Mouse (Mus musculus) myocyte (in vitro differentiated cells): ENCODE results near the gene Gm4791. TPM values are rescaled to one million over a fixed set of nuclear protein-coding genes. Genes with fewer than 3 reads are reported as not detected.

ENCODE experiments used
- H3K27me3 ChIP-seq: one replicate; pipeline ENCODE4 v1.6.1; 2011; ENCODE audit not compliant: control insufficient read depth, insufficient read depth, insufficient read length
- H3K36me3 ChIP-seq: one replicate; pipeline ENCODE4 v1.6.1; 2011; ENCODE audit not compliant: control insufficient read depth, insufficient read depth
- H3K4me2 ChIP-seq: one replicate; pipeline ENCODE4 v1.6.1; 2011; ENCODE audit warnings: low read depth, control low read depth
- H3K4me3 ChIP-seq: one replicate; pipeline ENCODE4 v1.5.1; 2011; ENCODE audit warnings: mild to moderate bottlenecking, control low read depth, moderate library complexity
- H3K79me2 ChIP-seq: one replicate; pipeline ENCODE4 v1.6.1; 2011; ENCODE audit not compliant: control insufficient read depth, insufficient read depth
- H3ac ChIP-seq: one replicate; pipeline ENCODE4 v1.6.1; 2011; ENCODE audit not compliant: control insufficient read depth, insufficient read length
- CEBPB ChIP-seq: IDR thresholded peaks from 2 replicates; pipeline ENCODE4 v1.6.1; 2011; ENCODE audit warnings: mild to moderate bottlenecking, moderate library complexity; ENCODE audit not compliant: poor library complexity, insufficient read depth, severe bottlenecking
- E2F4 ChIP-seq: IDR thresholded peaks from one replicate; pipeline ENCODE4 v1.6.1; 2011; ENCODE audit warnings: mild to moderate bottlenecking, control low read depth, moderate library complexity; ENCODE audit not compliant: insufficient read depth
- MAX ChIP-seq: IDR thresholded peaks from one replicate; pipeline ENCODE4 v1.6.1; 2011; ENCODE audit warnings: low read depth, mild to moderate bottlenecking, control low read depth
- MYOD1 ChIP-seq, 3 experiments: IDR thresholded peaks; one replicate each; pipeline ENCODE4 v1.6.1; 2011; ENCODE audit warnings: control low read depth in 2 of 3, low read depth in 2 of 3, mild to moderate bottlenecking in 2 of 3, moderate library complexity in 1 of 3; ENCODE audit not compliant: insufficient read length in 2 of 3, control insufficient read depth in 1 of 3
- MYOG ChIP-seq, 3 experiments: IDR thresholded peaks; one replicate each; pipeline ENCODE4 v1.6.1; 2011; ENCODE audit warnings: control low read depth in 2 of 3, low read depth in 2 of 3, mild to moderate bottlenecking in 2 of 3; ENCODE audit not compliant: insufficient read length in 2 of 3, control insufficient read depth in 1 of 3, insufficient read depth in 1 of 3
- POLR2A ChIP-seq: IDR thresholded peaks from one replicate; pipeline ENCODE4 v1.6.1; 2011; ENCODE audit warnings: low read depth, mild to moderate bottlenecking, control low read depth, moderate library complexity; ENCODE audit not compliant: insufficient read length
- POLR2AphosphoS2 ChIP-seq: IDR thresholded peaks from one replicate; pipeline ENCODE4 v1.6.1; 2011; ENCODE audit warnings: low read depth, control low read depth; ENCODE audit not compliant: insufficient read length
- REST ChIP-seq: IDR thresholded peaks from one replicate; pipeline ENCODE4 v1.6.1; 2011; ENCODE audit warnings: mild to moderate bottlenecking, control low read depth, moderate library complexity; ENCODE audit not compliant: insufficient read depth, insufficient read length
- SRF ChIP-seq: IDR thresholded peaks from one replicate; pipeline ENCODE4 v1.6.1; 2011; ENCODE audit warnings: low read depth; ENCODE audit not compliant: control insufficient read depth, insufficient read length
- TCF12 ChIP-seq: IDR thresholded peaks from one replicate; pipeline ENCODE4 v1.6.1; 2011; ENCODE audit warnings: mild to moderate bottlenecking, control low read depth; ENCODE audit not compliant: poor library complexity, insufficient read depth, severe bottlenecking
- TCF3 ChIP-seq: IDR thresholded peaks from one replicate; pipeline ENCODE4 v1.6.1; 2011; ENCODE audit warnings: low read depth, control low read depth; ENCODE audit not compliant: insufficient read length
- USF1 ChIP-seq: IDR thresholded peaks from one replicate; pipeline ENCODE4 v1.6.1; 2011; ENCODE audit warnings: low read depth, mild to moderate bottlenecking, control low read depth, moderate library complexity
- polyA plus RNA-seq: library from polyadenylated mRNA; unstranded; fragments of >200 nt; fragmentation: generic; extraction: Trizol; gene quantifications from one replicate; pipeline ENCODE4 v1.2.1, GENCODE M21; 2012; ENCODE audit warnings: missing spikeins

The Gm4791 gene
- polyA plus RNA-seq, 1 experiment: not detected

DNA sequence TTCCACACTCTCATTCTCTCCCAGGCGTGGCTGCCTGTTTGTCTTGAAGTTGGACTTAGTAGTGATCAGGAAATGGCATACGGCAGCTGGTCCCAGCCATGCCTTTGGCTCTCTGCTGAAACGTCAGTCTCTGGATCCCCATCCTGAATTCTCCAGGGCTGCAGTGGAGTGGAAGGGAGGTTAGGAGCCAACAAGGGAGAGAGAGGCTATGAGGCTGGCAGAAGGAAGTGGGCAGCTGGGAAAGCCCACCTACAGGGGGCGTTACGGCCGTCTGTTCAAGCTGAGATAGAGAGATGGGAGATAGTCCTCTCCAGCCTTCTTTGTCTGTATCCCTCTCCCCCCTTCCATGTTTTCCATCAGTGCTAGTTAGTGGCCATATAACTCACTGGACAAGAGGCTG lies 29.1 kb upstream of the Gm4791 start:
- Histone ChIP-seq H3K79me2 (no peaks in the 10 kb centered on the region), H3K27me3 (no peaks in the 10 kb centered on the region), H3K4me2 (no peak overlapping the region), H3K4me3 (no peak overlapping the region), H3K36me3 (no peaks in the 10 kb centered on the region), H3ac (no peak overlapping the region)
- TF ChIP-seq TCF3 (no peak), POLR2A (no peak), TCF12 (no peak), E2F4 (no peak), SRF (no peak), POLR2AphosphoS2 (no peak), MAX (no peak), REST (no peak), MYOG (IDR thresholded peaks at IDR 0.05; ENCODE audit: control insufficient read depth in 1 of 3, insufficient read depth in 1 of 3, insufficient read length in 2 of 3, low read depth in 2 of 3) (no peak), USF1 (no peak), MYOD1 (IDR thresholded peaks at IDR 0.05; ENCODE audit: control insufficient read depth in 1 of 3, insufficient read length in 2 of 3, low read depth in 2 of 3) (no peak), CEBPB (no peak)

- Histone ChIP-seq H3K4me3 (no peak overlapping the region), H3K27me3 (no peaks in the 10 kb centered on the region), H3K36me3 (no peaks in the 10 kb centered on the region), H3ac (no peak overlapping the region), H3K79me2 (no peaks in the 10 kb centered on the region), H3K4me2 (no peak overlapping the region)
- TF ChIP-seq MYOD1 (IDR thresholded peaks at IDR 0.05; ENCODE audit: control insufficient read depth in 1 of 3, insufficient read length in 2 of 3, low read depth in 2 of 3) (no peak), MYOG (IDR thresholded peaks at IDR 0.05; ENCODE audit: control insufficient read depth in 1 of 3, insufficient read depth in 1 of 3, insufficient read length in 2 of 3, low read depth in 2 of 3) (no peak), TCF3 (no peak)
Observed at GRCm38 (mm10) chr9:46978806-46979205, 19.7 kb upstream of the Gm4791 start.

GRCm38 (mm10) chr9:46980111-46980510 lies 18.4 kb upstream of the Gm4791 start:
- TF ChIP-seq TCF3: no peak
- TF ChIP-seq TCF12: no peak
- TF ChIP-seq SRF: no peak
- no peak for TF ChIP-seq MYOG (IDR thresholded peaks at IDR 0.05; ENCODE audit: control insufficient read depth in 1 of 3, insufficient read depth in 1 of 3, insufficient read length in 2 of 3, low read depth in 2 of 3)
- TF ChIP-seq REST: no peak
- TF ChIP-seq MAX: no peak
- no peak for TF ChIP-seq E2F4
- TF ChIP-seq CEBPB: no peak
- TF ChIP-seq USF1: no peak
- TF ChIP-seq POLR2A: no peak
- no peak for TF ChIP-seq POLR2AphosphoS2
- no peak for TF ChIP-seq MYOD1 (IDR thresholded peaks at IDR 0.05; ENCODE audit: control insufficient read depth in 1 of 3, insufficient read length in 2 of 3, low read depth in 2 of 3)
- no peak overlapping the region for H3K4me2 ChIP-seq
- H3K79me2 ChIP-seq: no peaks in the 10 kb centered on the region
- H3ac ChIP-seq: no peak overlapping the region
- H3K4me3 ChIP-seq: no peak overlapping the region
- H3K36me3 ChIP-seq: no peaks in the 10 kb centered on the region
- H3K27me3 ChIP-seq: no peaks in the 10 kb centered on the region

DNA sequence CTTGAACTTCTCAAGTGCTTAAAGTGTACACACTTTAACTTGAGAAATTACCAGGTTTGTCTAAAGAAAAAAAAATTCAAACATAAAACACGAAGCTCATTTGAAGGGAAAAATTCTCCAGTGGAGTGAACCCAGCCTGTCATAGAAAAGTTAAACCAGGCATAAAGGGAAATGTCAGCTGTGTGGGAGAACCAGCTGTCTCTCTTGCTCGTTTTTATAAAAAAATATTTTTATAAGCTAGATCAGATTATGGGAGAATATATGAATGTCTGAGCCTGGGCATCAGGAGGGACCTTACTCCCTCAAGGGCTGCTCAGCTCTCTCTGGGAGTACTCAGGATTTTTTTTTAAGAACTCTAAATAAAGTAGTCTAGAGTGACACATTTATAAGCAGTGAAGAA lies 15.1 kb upstream of the Gm4791 start:
- Histone ChIP-seq H3K4me3 (no peak overlapping the region), H3ac (no peak overlapping the region), H3K36me3 (no peaks in the 10 kb centered on the region), H3K4me2 (no peak overlapping the region), H3K79me2 (no peaks in the 10 kb centered on the region), H3K27me3 (no peaks in the 10 kb centered on the region)
- TF ChIP-seq E2F4 (no peak), CEBPB (no peak), USF1 (no peak), POLR2A (no peak), MYOD1 (IDR thresholded peaks at IDR 0.05; ENCODE audit: control insufficient read depth in 1 of 3, insufficient read length in 2 of 3, low read depth in 2 of 3) (no peak), POLR2AphosphoS2 (no peak), TCF3 (no peak), SRF (no peak), TCF12 (no peak)

- Histone ChIP-seq H3K36me3 (no peaks in the 10 kb centered on the region), H3K4me2 (no peak overlapping the region), H3ac (no peak overlapping the region), H3K27me3 (no peaks in the 10 kb centered on the region), H3K79me2 (no peaks in the 10 kb centered on the region), H3K4me3 (no peak overlapping the region)
- TF ChIP-seq TCF3 (no peak), POLR2A (no peak), SRF (no peak), CEBPB (no peak), POLR2AphosphoS2 (no peak), MAX (no peak), E2F4 (no peak), MYOG (IDR thresholded peaks at IDR 0.05; ENCODE audit: control insufficient read depth in 1 of 3, insufficient read depth in 1 of 3, insufficient read length in 2 of 3, low read depth in 2 of 3) (no peak), USF1 (no peak), TCF12 (no peak), REST (no peak), MYOD1 (IDR thresholded peaks at IDR 0.05; ENCODE audit: control insufficient read depth in 1 of 3, insufficient read length in 2 of 3, low read depth in 2 of 3) (no peak)
Observed at GRCm38 (mm10) chr9:47041569-47041968, 43.0 kb downstream of the Gm4791 start.
